Mouse (Mus musculus) B cell, adult 2 months (primary cell): ENCODE data around the gene Zc3h7b.

Experiments used
- DNase-seq, 2 experiments: peaks; one replicate each; pipeline ENCODE4 v3.0.0; 2022

Zc3h7b gene

GRCm38 (mm10) chr15:81822631-81823030 is 77.8 kb downstream of the Zc3h7b start:
- DNase-seq: no peak

GRCm38 (mm10) chr15:81824832-81825231 is 80.0 kb downstream of the Zc3h7b start:
- DNase-seq: no peak

- no peak for DNase-seq
Observed at GRCm38 (mm10) chr15:81828426-81829207, 83.8 kb downstream of the Zc3h7b start.

- DNase-seq: no peak
Observed at GRCm38 (mm10) chr15:81829208-81829580, 84.3 kb downstream of the Zc3h7b start.

- DNase-seq: no peak
Observed at GRCm38 (mm10) chr15:81830530-81830929, 85.7 kb downstream of the Zc3h7b start.

- DNase-seq: peak; percentile 90 to 92
Observed at GRCm38 (mm10) chr15:81831136-81831825, 86.4 kb downstream of the Zc3h7b start.

GRCm38 (mm10) chr15:81832219-81832618 is 87.4 kb downstream of the Zc3h7b start:
- DNase-seq: no peak

- DNase-seq: no peak
Observed at GRCm38 (mm10) chr15:81833481-81833880, 88.6 kb downstream of the Zc3h7b start.

GRCm38 (mm10) chr15:81834171-81834841 is 89.4 kb downstream of the Zc3h7b start:
- DNase-seq: no peak

- DNase-seq: no peak
Observed at GRCm38 (mm10) chr15:81835007-81835880, 90.4 kb downstream of the Zc3h7b start.

- peak; percentile 25 to 29 for DNase-seq
Observed at GRCm38 (mm10) chr15:81836124-81836821, 91.4 kb downstream of the Zc3h7b start.

- DNase-seq: no peak
Observed at GRCm38 (mm10) chr15:81836966-81837920, 92.4 kb downstream of the Zc3h7b start.

- no peak for DNase-seq
Observed at GRCm38 (mm10) chr15:81838554-81839235, 93.8 kb downstream of the Zc3h7b start.

GRCm38 (mm10) chr15:81839634-81840033 is 94.8 kb downstream of the Zc3h7b start:
- no peak for DNase-seq

- DNase-seq: no peak
Observed at GRCm38 (mm10) chr15:81840306-81840705, 95.4 kb downstream of the Zc3h7b start.

GRCm38 (mm10) chr15:81842275-81842674 is 97.4 kb downstream of the Zc3h7b start:
- no peak for DNase-seq

GRCm38 (mm10) chr15:81845033-81845625 is 100.3 kb downstream of the Zc3h7b start:
- no peak for DNase-seq

GRCm38 (mm10) chr15:81845724-81846123 is 100.9 kb downstream of the Zc3h7b start:
- no peak for DNase-seq
